In genomic region chr12:80720507-80720906, GRCm38 (mm10) we compare ENCODE assay signal across 36 mouse cellular contexts. TPM values are rescaled to one million over a fixed set of nuclear protein-coding genes. Genes with fewer than 3 reads are reported as not detected.
DNase-seq lines count a peak whose midpoint lies in the region; ATAC-seq and TF ChIP-seq lines count a peak whose summit lies in the region.
"Had no signal": no experiment of that assay in that cellular context is flagged by ENCODE, and none has a peak within 500 bp of the region (broad histone marks: within the 10 kb centered on the region; RNA-seq: fewer than 3 reads in every experiment).

No protein-coding gene starts in this region.

- H3K79me2 ChIP-seq in MEL (ENCODE audit: control insufficient read depth, insufficient read depth, low read length, poor library complexity): no peaks in the 10 kb centered on the region

- WGBS in hindbrain, embryonic 16.5 days: 35% methylated on average over 12 of the region's 12 CpGs
- 34% methylated on average over 12 of the region's 12 CpGs for WGBS in hindbrain, embryonic 14.5 days

- intact Hi-C loops in left cerebral cortex, postnatal 10 days (cut with DNase I): loop anchor here (10.0 kb wide), 1 partner anchor 566 kb away; no protein-coding TSS in a partner anchor

- H3K27ac ChIP-seq in hindbrain, embryonic 16.5 days (ENCODE audit: low read depth, low read length): no peak overlapping the region
- no peak overlapping the region for H3K27ac ChIP-seq in hindbrain, embryonic 14.5 days
- H3K27ac ChIP-seq in MEL (ENCODE audit: control insufficient read depth, low read depth, low read length): no peak overlapping the region
- H3K27ac ChIP-seq: gastrocnemius, adult 2 months; heart, adult 2 months; limb, embryonic 10.5 days; limb, embryonic 15.5 days; liver, embryonic 13.5 days; stomach, postnatal 0 days had no signal

- no peak for DNase-seq in hindbrain, embryonic 14.5 days (ENCODE audit: low spot score)
- DNase-seq in retina, embryonic 14.5 days (ENCODE audit: low spot score): peak; percentile 41
- no peak for DNase-seq in retina, postnatal 1 day
- no peak for DNase-seq in MEL (ENCODE audit: low read depth, low spot score)
- DNase-seq in brain, embryonic 14.5 days (ENCODE audit: low read depth): peak; percentile 24
- DNase-seq in left cerebral cortex, postnatal 10 days (ENCODE audit: extremely low spot score in 1 of 2, low spot score in 2 of 2): no peak
- no peak for DNase-seq in kidney, postnatal 10 days
- DNase-seq: adrenal gland, adult 2 months; adrenal gland, postnatal 36 days; cerebellum, adult 9-11 months; gastrocnemius, adult 2 months; heart, adult 2 months; heart, postnatal 4 days; kidney, adult 11 months; layer of hippocampus, postnatal 36 days; liver, embryonic 13.5 days; lung, adult 18-20 months; lung, postnatal 4 days; right cerebral cortex, adult 18-20 months; right cerebral cortex, postnatal 4 days; thymus, postnatal 4 days had no signal

- no peak for TF ChIP-seq EP300 in MEL (IDR thresholded peaks at IDR 0.05; ENCODE audit: low read depth in 1 of 2, low read length in 2 of 2)

- H3K27me3 ChIP-seq in hindbrain, embryonic 16.5 days (replicated peaks; ENCODE audit: control insufficient read depth, insufficient read depth, low read length): no peaks in the 10 kb centered on the region
- H3K27me3 ChIP-seq in hindbrain, embryonic 14.5 days (ENCODE audit: control insufficient read depth, insufficient read depth, low read length): no peaks in the 10 kb centered on the region
- H3K27me3 ChIP-seq in MEL (ENCODE audit: control insufficient read depth in 1 of 2, insufficient read depth in 2 of 2, low read length in 2 of 2): no peaks in the 10 kb centered on the region

- ATAC-seq in hindbrain, embryonic 16.5 days: peak; percentile 66; the same call in 1 of the 2 replicates
- ATAC-seq in hindbrain, embryonic 14.5 days (ENCODE audit: low FRiP score): no peak
- ATAC-seq: activated CD4-positive, CD25-positive, alpha-beta regulatory T cell, adult 4 months; forebrain, embryonic 16.5 days; lung, postnatal 0 days had no signal

- TF ChIP-seq CTCF in MEL (IDR thresholded peaks at IDR 0.05 in 2 of 3, conservative IDR thresholded peaks at IDR 0.05 in 1 of 3; ENCODE audit: control insufficient read depth in 1 of 3, insufficient read depth in 1 of 3, low read depth in 2 of 3, low read length in 3 of 3, poor library complexity in 1 of 3, severe bottlenecking in 1 of 3): no peak
- no peak for TF ChIP-seq CTCF in brain, embryonic 14.5 days (IDR thresholded peaks at IDR 0.05; ENCODE audit: borderline replicate concordance, extremely low read depth, insufficient read depth, insufficient read length)

- H3K9me3 ChIP-seq in hindbrain, embryonic 16.5 days (ENCODE audit: control insufficient read depth, low read length): no peaks in the 10 kb centered on the region
- no peaks in the 10 kb centered on the region for H3K9me3 ChIP-seq in hindbrain, embryonic 14.5 days (ENCODE audit: control insufficient read depth, low read length)
- no peaks in the 10 kb centered on the region for H3K9me3 ChIP-seq in MEL (replicated peaks; ENCODE audit: insufficient read depth, low read length)
- H3K9me3 ChIP-seq: G1E; heart, embryonic 12.5 days; limb, embryonic 10.5 days; limb, embryonic 15.5 days; liver, embryonic 13.5 days; megakaryocyte, embryonic 14.5 days had no signal

- no peak for TF ChIP-seq POLR2A in MEL (IDR thresholded peaks at IDR 0.05; ENCODE audit: control insufficient read depth in 1 of 2, insufficient read depth in 1 of 2, low read depth in 1 of 2, low read length in 2 of 2, poor library complexity in 1 of 2)
- no peak for TF ChIP-seq POLR2A in brain, embryonic 14.5 days (IDR thresholded peaks at IDR 0.05; ENCODE audit: borderline replicate concordance, extremely low read depth, insufficient read depth, insufficient read length, poor library complexity, severe bottlenecking)

- TF ChIP-seq RAD21 in MEL (IDR thresholded peaks at IDR 0.05; ENCODE audit: low read depth, low read length): no peak

- no peaks in the 10 kb centered on the region for H3K36me3 ChIP-seq in hindbrain, embryonic 16.5 days (ENCODE audit: control insufficient read depth, insufficient read depth, low read length)
- no peaks in the 10 kb centered on the region for H3K36me3 ChIP-seq in hindbrain, embryonic 14.5 days (replicated peaks; ENCODE audit: control insufficient read depth, insufficient read depth)
- peaks cover 0 to 7% of the 10 kb centered on the region in 2 experiments; a peak in 2 of 4 replicates for H3K36me3 ChIP-seq in MEL (ENCODE audit: control insufficient read depth in 1 of 2, insufficient read depth in 2 of 2, low read length in 2 of 2)
- H3K36me3 ChIP-seq: G1E; heart, embryonic 12.5 days; limb, embryonic 10.5 days; limb, embryonic 15.5 days; liver, embryonic 13.5 days had no signal

- H3K4me3 ChIP-seq in hindbrain, embryonic 16.5 days (ENCODE audit: low read length): no peak overlapping the region
- H3K4me3 ChIP-seq in hindbrain, embryonic 14.5 days (replicated peaks; ENCODE audit: low read length): no peak overlapping the region
- H3K4me3 ChIP-seq in MEL (ENCODE audit: control insufficient read depth in 1 of 2, insufficient read depth in 1 of 2, low read depth in 2 of 2, low read length in 2 of 2): no peak overlapping the region
- H3K4me3 ChIP-seq: erythroblast, embryonic 14.5 days; gastrocnemius, adult 2 months; heart, adult 2 months; heart, embryonic 12.5 days; limb, embryonic 10.5 days; limb, embryonic 15.5 days; liver, embryonic 13.5 days; megakaryocyte, embryonic 14.5 days had no signal

- no peak overlapping the region for H3K9ac ChIP-seq in hindbrain, embryonic 16.5 days (ENCODE audit: low read depth, low read length)
- H3K9ac ChIP-seq in hindbrain, embryonic 14.5 days: no peak overlapping the region
- no peak overlapping the region for H3K9ac ChIP-seq in MEL (ENCODE audit: control insufficient read depth, low read depth, low read length, poor library complexity, severe bottlenecking)
- H3K9ac ChIP-seq: heart, embryonic 12.5 days; limb, embryonic 15.5 days; liver, embryonic 13.5 days had no signal

- no peak overlapping the region for H3K4me2 ChIP-seq in hindbrain, embryonic 16.5 days (ENCODE audit: low read length)
- H3K4me2 ChIP-seq in hindbrain, embryonic 14.5 days (replicated peaks): no peak overlapping the region
- H3K4me2 ChIP-seq: heart, embryonic 12.5 days; limb, embryonic 15.5 days; liver, embryonic 13.5 days had no signal

- H3K4me1 ChIP-seq in hindbrain, embryonic 16.5 days (ENCODE audit: control insufficient read depth, insufficient read depth, low read depth, low read length): no peaks in the 10 kb centered on the region; the same call in 1 of the 2 replicates
- no peaks in the 10 kb centered on the region for H3K4me1 ChIP-seq in hindbrain, embryonic 14.5 days (replicated peaks; ENCODE audit: control insufficient read depth, insufficient read depth, low read length)
- H3K4me1 ChIP-seq in MEL (ENCODE audit: control insufficient read depth in 1 of 2, insufficient read depth in 2 of 2, low read length in 2 of 2): peaks cover 12 to 24% of the 10 kb centered on the region in 2 experiments
- H3K4me1 ChIP-seq: limb, embryonic 10.5 days; limb, embryonic 15.5 days had no signal

TF ChIP-seq in MEL, 35 proteins besides CTCF, POLR2A, EP300 and RAD21:
- TF ChIP-seq ZKSCAN1 (IDR thresholded peaks at IDR 0.05; ENCODE audit: low read depth, low read length): no peak
- no peak for TF ChIP-seq UBTF (IDR thresholded peaks at IDR 0.05; ENCODE audit: borderline replicate concordance, insufficient read depth, low read depth, low read length)
- TF ChIP-seq GABPA (IDR thresholded peaks at IDR 0.05; ENCODE audit: low read depth, low read length): no peak
- peak; percentile 17; the same call in 1 of the 2 replicates for TF ChIP-seq GATA1 (IDR thresholded peaks at IDR 0.05; ENCODE audit: low read depth, low read length)
- no peak for TF ChIP-seq ZNF384 (IDR thresholded peaks at IDR 0.05; ENCODE audit: low read depth, low read length)

RNA-seq across cellular contexts. Expression of gene Plekhd1, which starts 28.1 kb away (rescaled TPM):
- polyA plus RNA-seq in hindbrain, embryonic 16.5 days (2015; fragmentation: Nextera tagmentation; extraction: Ambion mirVana): 6.8 and 7.0 TPM in 2 replicates
- 3.5 and 5.9 TPM in 2 replicates for polyA plus RNA-seq in hindbrain, embryonic 14.5 days (2014; fragmentation: Nextera tagmentation; extraction: Ambion mirVana)
- not detected in 2 replicates for total RNA-seq in MEL (2012; rRNA removed)
- under 1 TPM in 1 of 2 experiments, not detected in 1; 0.04 TPM for polyA plus RNA-seq in MEL (2012; ENCODE audit: insufficient read depth in 1 of 2, insufficient read length in 2 of 2, low read depth in 1 of 2, low replicate concordance in 2 of 2, missing spikeins in 1 of 2)
- 2.0 and 3.5 TPM in 2 replicates for polyA plus RNA-seq in brain, embryonic 14.5 days (2012; rRNA removed)
- 1 to 10 TPM; 1.9 to 2.1 TPM for total RNA-seq in left cerebral cortex, postnatal 10 days (2021)
- total RNA-seq: adrenal gland, adult 2 months; adrenal gland, postnatal 36 days; heart, adult 2 months; monocyte, adult 5-6 weeks had no signal
- polyA plus RNA-seq: G1E had no signal

RNA-seq across cellular contexts. Expression of gene Ccdc177, which starts 40.0 kb away (rescaled TPM):
- polyA plus RNA-seq in hindbrain, embryonic 16.5 days (2015; fragmentation: Nextera tagmentation; extraction: Ambion mirVana): 2.0 and 2.3 TPM in 2 replicates
- polyA plus RNA-seq in hindbrain, embryonic 14.5 days (2014; fragmentation: Nextera tagmentation; extraction: Ambion mirVana): 4.6 and 5.2 TPM in 2 replicates
- total RNA-seq in MEL (2012; rRNA removed): not detected in 2 replicates
- polyA plus RNA-seq in MEL (2012; ENCODE audit: insufficient read depth in 1 of 2, insufficient read length in 2 of 2, low read depth in 1 of 2, low replicate concordance in 2 of 2, missing spikeins in 1 of 2): not detected
- polyA plus RNA-seq in brain, embryonic 14.5 days (2012; rRNA removed): 13.0 and 15.3 TPM in 2 replicates
- 10 to 100 TPM; 18.6 to 18.8 TPM for total RNA-seq in left cerebral cortex, postnatal 10 days (2021)
- total RNA-seq: adrenal gland, postnatal 36 days; gastrocnemius, adult 2 months; monocyte, adult 5-6 weeks had no signal
- polyA plus RNA-seq: activated CD4-positive, CD25-positive, alpha-beta regulatory T cell, adult 4 months; adrenal gland, adult 2 months; erythroblast, embryonic 14.5 days; G1E; heart, adult 2 months; heart, postnatal 0 days; liver, embryonic 13.5 days; spleen, adult 2 months; thymus, postnatal 0 days had no signal

Comparison
In these comparisons a context has a peak if more than half of its experiments do, and no peak if none do; other contexts are left out.
1. DNase-seq: peak in retina, embryonic 14.5 days (single experiment) and brain, embryonic 14.5 days (single experiment); none in hindbrain, embryonic 14.5 days (single experiment), retina, postnatal 1 day (single experiment), MEL (single experiment), left cerebral cortex, postnatal 10 days (0 of 2) and kidney, postnatal 10 days (single experiment).